In genomic region chr2:125189197-125189596, GRCm38 (mm10) we compare ENCODE assay signal across 8 mouse cellular contexts. TPM values are rescaled to one million over a fixed set of nuclear protein-coding genes. Genes with fewer than 3 reads are reported as not detected.
DNase-seq lines count a peak whose midpoint lies in the region; ATAC-seq lines count a peak whose summit lies in the region.

No protein-coding gene starts in this region.

- peak; percentile 35 for DNase-seq in liver
- DNase-seq in liver, embryonic 11.5 days (ENCODE audit: low spot score) = no peak
- DNase-seq in adrenal gland, adult 8-10 months = peak; percentile 12
- peak; percentile 72 for DNase-seq in embryo, embryonic 11 days
- DNase-seq in heart, postnatal 14 days = peak; percentile 47 to 75
- peak; percentile 31 for DNase-seq in layer of hippocampus, adult 9-11 months
- peak; percentile 8 to 17 for DNase-seq in spleen, postnatal 36 days (ENCODE audit: low spot score in 2 of 2)

- no peak overlapping the region for H3K9ac ChIP-seq in liver, embryonic 11.5 days (ENCODE audit: low read depth, low read length)

- ATAC-seq in liver, embryonic 11.5 days (replicated peaks; ENCODE audit: low FRiP score) = no peak
- ATAC-seq in megakaryocyte-erythroid progenitor cell, adult 5-6 weeks (replicated peaks; ENCODE audit: low FRiP score, low TSS enrichment, poor library complexity, severe bottlenecking) = peak; percentile 92

- no peak overlapping the region for H3K4me2 ChIP-seq in liver, embryonic 11.5 days

- intact Hi-C loops in heart, postnatal 14 days (cut with DNase I) = loop anchor here (1.0 to 10.0 kb wide), 3 partner anchors 132 to 1088 kb away; no protein-coding TSS in a partner anchor

- WGBS in liver, embryonic 11.5 days = 5% methylated on average over 2 of the region's 2 CpGs

- no peak overlapping the region for H3K27ac ChIP-seq in liver, embryonic 11.5 days (ENCODE audit: low read depth, low read length)

- no peaks in the 10 kb centered on the region for H3K9me3 ChIP-seq in liver, embryonic 11.5 days (ENCODE audit: control insufficient read depth, low read length)

- no peaks in the 10 kb centered on the region for H3K4me1 ChIP-seq in liver, embryonic 11.5 days (replicated peaks; ENCODE audit: control insufficient read depth, insufficient read depth, low read length)

- no peaks in the 10 kb centered on the region for H3K27me3 ChIP-seq in liver, embryonic 11.5 days (replicated peaks; ENCODE audit: control insufficient read depth, insufficient read depth, low read length)

- H3K4me3 ChIP-seq in liver, embryonic 11.5 days (ENCODE audit: low read depth, low read length) = no peak overlapping the region

- no peaks in the 10 kb centered on the region for H3K36me3 ChIP-seq in liver, embryonic 11.5 days (ENCODE audit: control insufficient read depth, insufficient read depth, low read length)

RNA-seq across cellular contexts. Expression of gene Slc12a1, which starts 36.9 kb away (rescaled TPM):
- polyA plus RNA-seq in liver, embryonic 11.5 days (2014; fragmentation: Nextera tagmentation; extraction: Ambion mirVana) = not detected in 2 replicates
- not detected for total RNA-seq in adrenal gland, adult 8-10 months (2022)
- not detected for total RNA-seq in heart, postnatal 14 days (2021)
- total RNA-seq in megakaryocyte-erythroid progenitor cell, adult 5-6 weeks (2014; fragmentation: Nextera tagmentation) = 0.22 TPM in 1 of 2 replicates, not detected in the other
- 0.11 TPM in 1 of 2 replicates, not detected in the other for total RNA-seq in megakaryocyte-erythroid progenitor cell, adult 5-6 weeks (2017)

RNA-seq across cellular contexts. Expression of gene Ctxn2, which starts 52.7 kb away (rescaled TPM):
- not detected in 2 replicates for polyA plus RNA-seq in liver, embryonic 11.5 days (2014; fragmentation: Nextera tagmentation; extraction: Ambion mirVana)
- total RNA-seq in adrenal gland, adult 8-10 months (2022) = under 1 TPM in 1 of 4 experiments, not detected in 3; 0.71 TPM
- total RNA-seq in heart, postnatal 14 days (2021) = not detected
- not detected in 2 replicates for total RNA-seq in megakaryocyte-erythroid progenitor cell, adult 5-6 weeks (2014; fragmentation: Nextera tagmentation)
- total RNA-seq in megakaryocyte-erythroid progenitor cell, adult 5-6 weeks (2017) = not detected in 2 replicates

RNA-seq across cellular contexts. Expression of gene Dut, which starts 57.8 kb away (rescaled TPM):
- polyA plus RNA-seq in liver, embryonic 11.5 days (2014; fragmentation: Nextera tagmentation; extraction: Ambion mirVana) = 334 and 345 TPM in 2 replicates
- 10 to 100 TPM; 20.1 to 27.2 (median 24.6) TPM for total RNA-seq in adrenal gland, adult 8-10 months (2022)
- total RNA-seq in heart, postnatal 14 days (2021) = 10 to 100 TPM; 25.6 to 36.6 TPM
- total RNA-seq in megakaryocyte-erythroid progenitor cell, adult 5-6 weeks (2014; fragmentation: Nextera tagmentation) = 495 and 588 TPM in 2 replicates
- total RNA-seq in megakaryocyte-erythroid progenitor cell, adult 5-6 weeks (2017) = 309 and 443 TPM in 2 replicates

Comparison
In these comparisons a context has a peak if more than half of its experiments do, and no peak if none do; other contexts are left out.
1. RNA of gene Dut, which starts 57.8 kb away (total RNA-seq): 309 to 588 TPM in megakaryocyte-erythroid progenitor cell, adult 5-6 weeks; 25.6 to 36.6 TPM in heart, postnatal 14 days and 20.1 to 27.2 TPM in adrenal gland, adult 8-10 months; every median in the first group is over 4 times any median in the second.